ENCODE assay signal across 8 mouse cellular contexts in genomic region chr4:55348759-55349451, GRCm38 (mm10). TPM values are rescaled to one million over a fixed set of nuclear protein-coding genes. Genes with fewer than 3 reads are reported as not detected.
DNase-seq lines count a peak whose midpoint lies in the region; ATAC-seq and TF ChIP-seq lines count a peak whose summit lies in the region.

No protein-coding gene starts in this region.

- peak overlapping the region; percentile 56 for H3K9ac ChIP-seq in heart, embryonic 12.5 days
- peak overlapping the region; percentile 69 for H3K9ac ChIP-seq in MEL (ENCODE audit: control insufficient read depth, low read depth, low read length, poor library complexity, severe bottlenecking)
- H3K9ac ChIP-seq in heart, embryonic 16.5 days (ENCODE audit: low read length): peak overlapping the region; percentile 76

- H3K79me2 ChIP-seq in MEL (ENCODE audit: control insufficient read depth, insufficient read depth, low read length, poor library complexity): peaks cover 35% of the 10 kb centered on the region

- ATAC-seq in heart, embryonic 12.5 days (ENCODE audit: insufficient number of reproducible peaks, low FRiP score): no peak
- no peak for ATAC-seq in heart, embryonic 16.5 days (replicated peaks; ENCODE audit: extremely low read depth, insufficient read depth, low FRiP score)

- no peaks in the 10 kb centered on the region for H3K9me3 ChIP-seq in heart, embryonic 12.5 days (replicated peaks)
- no peaks in the 10 kb centered on the region for H3K9me3 ChIP-seq in MEL (replicated peaks; ENCODE audit: insufficient read depth, low read length)
- no peaks in the 10 kb centered on the region for H3K9me3 ChIP-seq in heart, embryonic 16.5 days (replicated peaks; ENCODE audit: control insufficient read depth, low read length)

- intact Hi-C loops in heart, postnatal 36 days (cut with DNase I): loop anchor here (10.0 kb wide), 1 partner anchor 404 kb away; the partner anchor contains the start of gene Zfp462
- intact Hi-C loops in gastrocnemius, postnatal 14 days (cut with DNase I; ENCODE audit: low total_unique reads): no loop called here

- TF ChIP-seq RAD21 in MEL (IDR thresholded peaks at IDR 0.05; ENCODE audit: low read depth, low read length): no peak

- H3K27me3 ChIP-seq in heart, embryonic 12.5 days (replicated peaks): no peaks in the 10 kb centered on the region
- H3K27me3 ChIP-seq in MEL (ENCODE audit: control insufficient read depth in 1 of 2, insufficient read depth in 2 of 2, low read length in 2 of 2): no peaks in the 10 kb centered on the region
- no peaks in the 10 kb centered on the region for H3K27me3 ChIP-seq in heart, embryonic 16.5 days (ENCODE audit: control insufficient read depth, insufficient read depth, low read length)

- H3K4me3 ChIP-seq in heart, embryonic 12.5 days: peak overlapping the region; percentile 92
- H3K4me3 ChIP-seq in MEL (ENCODE audit: control insufficient read depth in 1 of 2, insufficient read depth in 1 of 2, low read depth in 2 of 2, low read length in 2 of 2): peak overlapping the region; percentile 58 to 69
- H3K4me3 ChIP-seq in heart, embryonic 16.5 days (ENCODE audit: low read length): peak overlapping the region; percentile 59

- peaks cover 27% of the 10 kb centered on the region for H3K4me1 ChIP-seq in heart, embryonic 12.5 days (replicated peaks)
- H3K4me1 ChIP-seq in MEL (ENCODE audit: control insufficient read depth in 1 of 2, insufficient read depth in 2 of 2, low read length in 2 of 2): peaks cover 19 to 21% of the 10 kb centered on the region in 2 experiments
- H3K4me1 ChIP-seq in heart, embryonic 16.5 days (ENCODE audit: control insufficient read depth, insufficient read depth, low read length): peaks cover 23% of the 10 kb centered on the region

- H3K4me2 ChIP-seq in heart, embryonic 12.5 days: peak overlapping the region; percentile 78
- H3K4me2 ChIP-seq in heart, embryonic 16.5 days (ENCODE audit: low read depth, low read length): peak overlapping the region; percentile 92

- no peak for DNase-seq in heart, postnatal 36 days
- peak; percentile 78 for DNase-seq in MEL (ENCODE audit: low read depth, low spot score)
- peak; percentile 5 for DNase-seq in lung, postnatal 25 days (ENCODE audit: low spot score)
- no peak for DNase-seq in ovary, postnatal 10 days (ENCODE audit: low spot score)
- DNase-seq in gastrocnemius, postnatal 14 days: no peak
- DNase-seq in thymus, postnatal 4 days: no peak

- H3K27ac ChIP-seq in heart, embryonic 12.5 days (ENCODE audit: poor library complexity, severe bottlenecking): peak overlapping the region; percentile 80
- H3K27ac ChIP-seq in MEL (ENCODE audit: control insufficient read depth, low read depth, low read length): peak overlapping the region; percentile 93
- H3K27ac ChIP-seq in heart, embryonic 16.5 days (ENCODE audit: low read length): peak overlapping the region; percentile 90

- no peak for TF ChIP-seq CTCF in MEL (IDR thresholded peaks at IDR 0.05 in 2 of 3, conservative IDR thresholded peaks at IDR 0.05 in 1 of 3; ENCODE audit: control insufficient read depth in 1 of 3, insufficient read depth in 1 of 3, low read depth in 2 of 3, low read length in 3 of 3, poor library complexity in 1 of 3, severe bottlenecking in 1 of 3)

- TF ChIP-seq POLR2A in MEL (IDR thresholded peaks at IDR 0.05; ENCODE audit: control insufficient read depth in 1 of 2, insufficient read depth in 1 of 2, low read depth in 1 of 2, low read length in 2 of 2, poor library complexity in 1 of 2): no peak

- H3K36me3 ChIP-seq in heart, embryonic 12.5 days: 0 out of 2 replicates have a peak, but pooled peaks cover 2% of the 10 kb centered on the region
- peaks cover 6 to 27% of the 10 kb centered on the region in 2 experiments; a peak in 3 of 4 replicates for H3K36me3 ChIP-seq in MEL (ENCODE audit: control insufficient read depth in 1 of 2, insufficient read depth in 2 of 2, low read length in 2 of 2)
- H3K36me3 ChIP-seq in heart, embryonic 16.5 days (ENCODE audit: control insufficient read depth, insufficient read depth): no peaks in the 10 kb centered on the region

- peak; percentile 47 to 57; a peak in 3 of 4 replicates for TF ChIP-seq EP300 in MEL (IDR thresholded peaks at IDR 0.05; ENCODE audit: low read depth in 1 of 2, low read length in 2 of 2)

- 3% methylated on average over 12 of the region's 12 CpGs for WGBS in heart, embryonic 12.5 days
- 6% methylated on average over 11 of the region's 12 CpGs for WGBS in heart, embryonic 16.5 days

TF ChIP-seq in MEL, 35 proteins besides CTCF, POLR2A, EP300 and RAD21:
- peak; percentile 75 for TF ChIP-seq MYC (IDR thresholded peaks at IDR 0.05; ENCODE audit: low read depth, low read length)
- peak; percentile 39; the same call in 1 of the 2 replicates for TF ChIP-seq MAX (IDR thresholded peaks at IDR 0.05; ENCODE audit: low read length)
- 0 out of 2 replicates have a peak, but pooled peaks have one; percentile 77 for TF ChIP-seq SIN3A (IDR thresholded peaks at IDR 0.05; ENCODE audit: low read length)
- no peak for TF ChIP-seq MYB (IDR thresholded peaks at IDR 0.05; ENCODE audit: low read depth, low read length)
- TF ChIP-seq GATA1 (IDR thresholded peaks at IDR 0.05; ENCODE audit: low read depth, low read length): peak; percentile 58
- peak; percentile 32; the same call in 1 of the 2 replicates for TF ChIP-seq ETS1 (IDR thresholded peaks at IDR 0.05; ENCODE audit: low read depth, low read length)
- peak; percentile 27 for TF ChIP-seq TAL1 (IDR thresholded peaks at IDR 0.05; ENCODE audit: low read length)
- peak; percentile 40; the same call in 1 of the 2 replicates for TF ChIP-seq HCFC1 (IDR thresholded peaks at IDR 0.05; ENCODE audit: low read depth, low read length)
- peak; percentile 72 for TF ChIP-seq MXI1 (IDR thresholded peaks at IDR 0.05; ENCODE audit: low read depth, low read length)
- TF ChIP-seq KAT2A (conservative IDR thresholded peaks at IDR 0.05; ENCODE audit: low read depth, low read length): no peak
- TF ChIP-seq TCF12 (IDR thresholded peaks at IDR 0.05; ENCODE audit: low read depth, low read length): 0 out of 2 replicates have a peak, but pooled peaks have one; percentile 14
- TF ChIP-seq CHD1 (IDR thresholded peaks at IDR 0.05; ENCODE audit: low read depth, low read length): 0 out of 2 replicates have a peak, but pooled peaks have one; percentile 43
- TF ChIP-seq POLR2AphosphoS5 (IDR thresholded peaks at IDR 0.05; ENCODE audit: borderline replicate concordance, low read depth, low read length): no peak
- peak; percentile 27; the same call in 1 of the 2 replicates for TF ChIP-seq NELFE (IDR thresholded peaks at IDR 0.05; ENCODE audit: low read depth, low read length)
TF ChIP-seq in MEL: peak in this region for 11.

RNA-seq across cellular contexts. Expression of gene Rad23b, which starts 0.9 kb away (rescaled TPM):
- 82.3 and 83.0 TPM in 2 replicates for polyA plus RNA-seq in heart, embryonic 12.5 days (2016; fragmentation: Nextera tagmentation; extraction: Ambion mirVana)
- 100 to 1,000 TPM; 109 to 118 TPM for total RNA-seq in heart, postnatal 36 days (2021)
- total RNA-seq in MEL (2012; rRNA removed): 193 and 200 TPM in 2 replicates
- polyA plus RNA-seq in MEL (2012; ENCODE audit: insufficient read depth in 1 of 2, insufficient read length in 2 of 2, low read depth in 1 of 2, low replicate concordance in 2 of 2, missing spikeins in 1 of 2): 100 to 1,000 TPM in 1 of 2 experiments, not detected in 1; 270 TPM
- polyA plus RNA-seq in heart, embryonic 16.5 days (2015; fragmentation: Nextera tagmentation; extraction: Ambion mirVana): 55.2 and 58.9 TPM in 2 replicates
- total RNA-seq in gastrocnemius, postnatal 14 days (2021): 100 to 1,000 TPM in 1 of 2 experiments, 10 to 100 TPM in 1; 97.2 to 114 TPM

Comparison
In these comparisons a context has a peak if more than half of its experiments do, and no peak if none do; other contexts are left out.
1. DNase-seq: peak in MEL (single experiment) and lung, postnatal 25 days (single experiment); none in heart, postnatal 36 days (0 of 2), ovary, postnatal 10 days (single experiment), gastrocnemius, postnatal 14 days (single experiment) and thymus, postnatal 4 days (single experiment).
2. Peak in every context shown above with its lines, with median percentiles within 50 percentile points of each other: H3K27ac ChIP-seq, H3K4me3 ChIP-seq and H3K9ac ChIP-seq.